Mouse (Mus musculus): ENCODE measurements around the gene Tnfrsf9. TPM values are rescaled to one million over a fixed set of nuclear protein-coding genes. Genes with fewer than 3 reads are reported as not detected.

Gene Tnfrsf9
- total RNA-seq, 2 experiments from 2014 or later = 0.27 TPM; not detected in 1

GRCm38 (mm10) chr4:150927789-150928188 lies 13.4 kb downstream of the Tnfrsf9 start:
- no peak for DNase-seq

DNA sequence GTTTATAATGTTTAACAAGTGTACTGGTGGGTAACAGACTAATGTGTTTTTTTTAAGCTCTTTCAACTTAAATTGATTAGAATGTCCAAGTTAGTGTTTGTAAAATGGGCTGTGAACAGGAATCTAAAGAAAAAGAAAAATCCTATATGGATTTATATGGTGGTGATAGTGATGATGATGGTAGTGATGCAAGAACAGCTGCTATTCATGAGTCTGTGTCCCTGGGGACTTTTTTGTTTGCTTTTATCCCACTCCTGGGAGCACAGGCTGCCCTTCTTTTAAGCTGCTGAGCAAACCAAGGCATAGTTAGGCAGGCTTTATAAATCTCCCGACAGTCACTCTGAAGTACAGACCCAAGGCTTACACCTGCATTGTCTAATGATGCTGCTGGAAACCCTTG lies 19.1 kb downstream of the Tnfrsf9 start:
- no peak for DNase-seq

GRCm38 (mm10) chr4:150937293-150938062 lies 23.1 kb downstream of the Tnfrsf9 start:
- DNase-seq = peak; percentile 18

DNA sequence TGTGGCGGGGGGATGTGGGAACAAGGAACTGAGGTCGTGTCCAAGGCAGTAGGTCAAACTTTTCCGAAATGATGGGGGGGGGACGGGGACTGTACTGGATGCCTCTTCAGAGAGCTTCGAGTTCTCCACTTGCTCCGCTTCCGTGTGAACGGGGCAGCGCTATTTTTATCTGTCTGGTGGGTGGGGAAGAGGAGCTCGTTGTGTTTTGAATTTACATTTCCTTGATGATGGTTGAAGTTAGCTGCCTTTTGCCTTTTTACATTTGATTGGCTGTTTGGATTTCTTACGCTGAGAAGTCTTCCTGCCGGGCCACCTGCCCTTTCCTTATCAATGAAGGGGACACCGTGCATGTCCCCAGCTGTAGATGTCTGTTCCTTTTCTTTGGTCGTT lies 23.7 kb downstream of the Tnfrsf9 start:
- DNase-seq = no peak

DNA sequence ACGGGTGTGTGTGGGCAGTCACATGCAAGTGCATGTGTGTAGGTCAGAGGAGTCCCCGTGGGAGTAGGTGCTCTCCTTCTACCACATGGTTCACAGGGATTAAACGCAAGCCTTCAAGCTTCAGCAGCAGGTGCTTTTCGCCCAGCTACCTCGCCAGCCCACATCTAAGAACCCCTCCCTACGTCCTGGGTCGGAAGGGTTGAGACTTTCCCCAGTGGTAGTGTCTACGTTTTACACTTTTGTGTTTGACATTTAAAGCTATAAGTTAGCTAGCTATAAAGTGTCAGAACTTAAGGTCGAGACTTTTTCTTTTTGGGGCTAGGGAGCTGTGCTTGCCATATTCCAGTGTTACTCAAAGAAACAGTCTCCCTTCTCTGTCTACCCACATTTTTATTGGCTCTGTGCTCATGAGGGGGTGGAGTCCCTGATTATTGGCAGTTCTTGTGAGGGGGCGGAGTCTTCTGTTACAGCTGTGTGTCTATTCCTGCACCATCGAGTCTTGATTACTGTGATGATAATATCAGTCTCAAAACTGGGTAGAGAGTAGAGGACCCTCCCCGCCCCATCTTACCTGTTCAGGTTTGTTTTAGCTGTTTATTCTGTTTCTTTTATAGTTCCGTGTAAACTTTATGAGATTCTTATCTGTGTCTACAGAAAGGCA lies 25.8 kb downstream of the Tnfrsf9 start:
- no peak for DNase-seq

DNA sequence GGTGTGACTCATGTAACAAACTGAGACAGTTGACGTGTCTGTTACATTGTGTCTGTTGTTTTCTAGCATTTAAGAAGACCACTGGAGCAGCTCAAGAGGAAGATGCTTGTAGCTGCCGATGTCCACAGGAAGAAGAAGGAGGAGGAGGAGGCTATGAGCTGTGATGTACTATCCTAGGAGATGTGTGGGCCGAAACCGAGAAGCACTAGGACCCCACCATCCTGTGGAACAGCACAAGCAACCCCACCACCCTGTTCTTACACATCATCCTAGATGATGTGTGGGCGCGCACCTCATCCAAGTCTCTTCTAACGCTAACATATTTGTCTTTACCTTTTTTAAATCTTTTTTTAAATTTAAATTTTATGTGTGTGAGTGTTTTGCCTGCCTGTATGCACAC lies 30.3 kb downstream of the Tnfrsf9 start:
- DNase-seq = no peak

GRCm38 (mm10) chr4:150950972-150951371 lies 36.6 kb downstream of the Tnfrsf9 start:
- no peak for DNase-seq

DNA sequence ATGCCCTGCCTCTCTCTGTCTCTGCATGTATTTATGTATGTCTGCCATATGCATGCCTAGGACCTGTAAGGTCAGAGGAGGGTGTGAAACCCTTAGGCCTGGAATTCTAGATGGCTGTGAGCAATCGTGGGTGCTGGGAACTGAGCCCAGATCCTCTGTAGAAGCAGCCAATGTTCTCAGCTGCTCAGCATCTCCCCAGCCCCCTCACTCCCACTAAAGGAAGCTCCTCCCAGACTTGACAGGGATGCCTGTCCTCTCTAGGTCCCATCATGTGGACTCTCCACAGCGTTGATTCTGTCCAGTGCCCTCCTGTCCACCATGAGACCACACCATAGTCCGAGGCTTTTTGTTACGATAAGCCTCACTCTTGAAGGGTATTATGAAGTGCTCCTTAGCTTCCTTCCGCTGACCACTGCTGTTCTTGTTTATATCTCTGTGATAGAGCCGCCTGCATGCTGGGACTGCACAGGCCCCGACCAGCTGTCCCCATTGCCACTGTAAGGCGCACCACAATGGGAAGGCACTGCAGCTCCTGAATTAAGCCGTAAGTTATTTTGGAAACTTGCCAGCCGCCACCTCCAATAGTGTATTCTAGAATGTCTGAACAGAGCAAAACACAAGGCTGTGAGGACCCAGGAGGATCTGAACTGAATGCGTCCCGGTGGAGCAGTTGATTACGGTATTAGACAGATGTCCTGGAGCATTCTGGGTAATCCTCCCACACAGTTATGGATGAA lies 42.2 kb downstream of the Tnfrsf9 start:
- DNase-seq = no peak

- DNase-seq = no peak
Measured at GRCm38 (mm10) chr4:150957106-150957458, 42.7 kb downstream of the Tnfrsf9 start.

- no peak for DNase-seq
Measured at GRCm38 (mm10) chr4:150958536-150958935, 44.2 kb downstream of the Tnfrsf9 start.

GRCm38 (mm10) chr4:150962231-150962630 lies 47.9 kb downstream of the Tnfrsf9 start:
- no peak for DNase-seq

- DNase-seq = no peak
Measured at GRCm38 (mm10) chr4:150963711-150964110, 49.3 kb downstream of the Tnfrsf9 start.

GRCm38 (mm10) chr4:150964635-150965554 lies 50.5 kb downstream of the Tnfrsf9 start:
- DNase-seq = peak; percentile 89

DNA sequence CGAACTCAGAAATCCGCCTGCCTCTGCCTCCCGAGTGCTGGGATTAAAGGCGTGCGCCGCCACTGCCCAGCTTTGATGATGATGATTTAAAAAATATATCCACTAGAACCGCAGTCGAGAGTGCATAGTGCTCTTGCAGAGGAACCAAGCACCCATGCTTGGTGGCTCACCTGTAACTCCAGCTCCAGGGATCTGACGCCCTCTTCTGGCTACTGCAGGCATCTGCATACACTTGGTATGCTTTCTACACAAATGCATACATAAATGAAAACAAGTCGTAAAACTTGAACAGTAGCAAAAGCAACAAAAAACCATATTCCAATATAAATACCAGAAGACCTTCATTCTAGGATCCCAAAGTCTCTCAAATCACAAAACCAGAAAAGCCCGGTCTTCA lies 51.2 kb downstream of the Tnfrsf9 start:
- DNase-seq = no peak

DNA sequence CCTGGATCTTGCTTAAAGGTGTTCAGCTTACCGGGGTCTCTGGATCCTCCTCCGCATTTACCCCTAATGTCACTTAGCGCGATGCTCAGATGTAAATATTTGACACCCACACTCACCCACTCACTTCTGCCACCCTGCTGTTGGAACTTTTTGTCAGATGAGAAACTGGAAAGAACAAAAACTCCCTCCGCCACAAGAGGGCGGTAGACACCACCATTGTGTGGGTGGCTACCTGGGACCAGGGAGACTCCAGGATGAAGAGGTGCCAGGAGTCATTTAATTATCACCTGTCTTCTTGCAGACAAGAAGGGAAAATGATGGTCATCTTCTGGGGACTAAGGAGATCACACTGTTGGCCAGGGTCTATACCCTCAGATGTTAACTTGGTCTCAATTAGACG lies 52.2 kb downstream of the Tnfrsf9 start:
- DNase-seq = peak; percentile 62

GRCm38 (mm10) chr4:150968956-150969355 lies 54.6 kb downstream of the Tnfrsf9 start:
- DNase-seq = no peak

GRCm38 (mm10) chr4:150973264-150973663 lies 58.9 kb downstream of the Tnfrsf9 start:
- no peak for DNase-seq

DNA sequence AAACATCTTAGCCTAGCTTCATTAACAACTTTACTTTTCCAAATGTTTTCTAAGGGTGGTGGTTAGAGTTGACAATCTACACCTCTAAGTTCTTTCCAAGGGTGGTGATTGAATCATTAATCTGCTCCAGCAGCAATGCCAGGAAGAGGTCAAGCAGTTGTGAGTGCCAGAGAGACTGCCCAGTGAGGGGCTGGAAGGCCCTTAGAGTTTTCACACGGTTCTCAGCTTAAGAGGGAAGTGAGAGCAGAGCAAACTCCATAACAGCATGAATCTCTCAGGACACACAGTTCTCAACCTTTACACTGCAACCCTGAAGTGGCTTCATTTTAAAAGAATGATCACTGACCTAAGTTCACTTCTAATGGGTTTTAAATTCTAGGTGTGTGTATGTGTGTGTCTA lies 60.8 kb downstream of the Tnfrsf9 start:
- no peak for DNase-seq

- no peak for DNase-seq
Measured at GRCm38 (mm10) chr4:150978156-150978910, 64.0 kb downstream of the Tnfrsf9 start.

DNA sequence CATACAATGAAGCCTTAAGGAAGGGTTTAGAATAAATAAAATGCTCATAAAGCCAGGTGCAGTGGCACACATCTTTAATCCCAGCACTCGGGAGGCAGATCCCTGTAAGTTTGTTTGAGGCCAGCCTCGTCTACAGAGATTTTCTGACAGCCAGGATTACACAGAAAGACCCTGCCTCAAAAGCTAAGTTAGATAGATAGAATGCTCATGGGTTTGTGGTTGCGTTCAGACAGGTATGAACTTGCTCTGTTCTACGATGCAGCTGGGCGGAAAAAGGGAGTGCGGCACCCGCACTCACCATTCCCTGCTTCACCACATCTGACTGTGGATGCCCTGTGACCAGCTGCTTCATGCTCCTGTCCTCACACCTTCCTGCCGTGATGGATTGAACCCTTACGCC lies 65.1 kb downstream of the Tnfrsf9 start:
- no peak for DNase-seq

DNA sequence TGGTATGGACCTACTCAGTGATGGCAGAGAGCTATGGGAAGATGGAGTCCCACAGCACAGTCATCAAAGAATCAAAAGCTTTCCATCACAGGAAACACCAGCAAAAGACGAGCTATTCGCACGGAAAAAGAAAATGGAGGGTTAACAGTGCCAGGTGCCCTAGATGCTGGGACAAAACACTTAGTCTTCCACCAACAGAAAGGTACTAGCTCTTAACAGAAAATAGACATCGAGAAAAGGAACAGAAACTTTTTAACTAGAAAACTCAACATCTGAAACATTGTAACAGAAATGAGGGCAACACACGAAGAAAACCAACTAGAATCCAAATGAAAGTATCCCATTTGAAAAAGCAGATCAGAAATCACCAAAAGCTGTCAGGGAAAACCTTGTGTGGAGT lies 65.8 kb downstream of the Tnfrsf9 start:
- no peak for DNase-seq

Data from gastrocnemius, postnatal 10 days (tissue).